Mouse (Mus musculus): Measurements from ENCODE around the gene Lrrc75b.

GRCm38 (mm10) chr10:75503692-75504091 lies 56.4 kb downstream of the Lrrc75b start:
- no peak for TF ChIP-seq CTCF (IDR thresholded peaks at IDR 0.05; ENCODE audit: extremely low read depth, insufficient read depth, low read length)
- TF ChIP-seq POLR2A (IDR thresholded peaks at IDR 0.05; ENCODE audit: extremely low read depth, insufficient read depth, low read length) = no peak
